Mouse (Mus musculus) myocyte (in vitro differentiated cells): Measurements from ENCODE around the gene Vps37b. TPM values are rescaled to one million over a fixed set of nuclear protein-coding genes. Genes with fewer than 3 reads are reported as not detected.

Experiments
- H3K27me3 ChIP-seq: one replicate; pipeline ENCODE4 v1.6.1; 2011; ENCODE audit not compliant: control insufficient read depth, insufficient read depth, insufficient read length
- H3K36me3 ChIP-seq: one replicate; pipeline ENCODE4 v1.6.1; 2011; ENCODE audit not compliant: control insufficient read depth, insufficient read depth
- H3K4me2 ChIP-seq: one replicate; pipeline ENCODE4 v1.6.1; 2011; ENCODE audit warnings: low read depth, control low read depth
- H3K4me3 ChIP-seq: one replicate; pipeline ENCODE4 v1.5.1; 2011; ENCODE audit warnings: mild to moderate bottlenecking, control low read depth, moderate library complexity
- H3K79me2 ChIP-seq: one replicate; pipeline ENCODE4 v1.6.1; 2011; ENCODE audit not compliant: control insufficient read depth, insufficient read depth
- H3ac ChIP-seq: one replicate; pipeline ENCODE4 v1.6.1; 2011; ENCODE audit not compliant: control insufficient read depth, insufficient read length
- CEBPB ChIP-seq: IDR thresholded peaks from 2 replicates; pipeline ENCODE4 v1.6.1; 2011; ENCODE audit warnings: mild to moderate bottlenecking, moderate library complexity; ENCODE audit not compliant: poor library complexity, insufficient read depth, severe bottlenecking
- E2F4 ChIP-seq: IDR thresholded peaks from one replicate; pipeline ENCODE4 v1.6.1; 2011; ENCODE audit warnings: mild to moderate bottlenecking, control low read depth, moderate library complexity; ENCODE audit not compliant: insufficient read depth
- MAX ChIP-seq: IDR thresholded peaks from one replicate; pipeline ENCODE4 v1.6.1; 2011; ENCODE audit warnings: low read depth, mild to moderate bottlenecking, control low read depth
- MYOD1 ChIP-seq, 3 experiments: IDR thresholded peaks; one replicate each; pipeline ENCODE4 v1.6.1; 2011; ENCODE audit warnings: control low read depth in 2 of 3, low read depth in 2 of 3, mild to moderate bottlenecking in 2 of 3, moderate library complexity in 1 of 3; ENCODE audit not compliant: insufficient read length in 2 of 3, control insufficient read depth in 1 of 3
- MYOG ChIP-seq, 3 experiments: IDR thresholded peaks; one replicate each; pipeline ENCODE4 v1.6.1; 2011; ENCODE audit warnings: control low read depth in 2 of 3, low read depth in 2 of 3, mild to moderate bottlenecking in 2 of 3; ENCODE audit not compliant: insufficient read length in 2 of 3, control insufficient read depth in 1 of 3, insufficient read depth in 1 of 3
- POLR2A ChIP-seq: IDR thresholded peaks from one replicate; pipeline ENCODE4 v1.6.1; 2011; ENCODE audit warnings: low read depth, mild to moderate bottlenecking, control low read depth, moderate library complexity; ENCODE audit not compliant: insufficient read length
- POLR2AphosphoS2 ChIP-seq: IDR thresholded peaks from one replicate; pipeline ENCODE4 v1.6.1; 2011; ENCODE audit warnings: low read depth, control low read depth; ENCODE audit not compliant: insufficient read length
- REST ChIP-seq: IDR thresholded peaks from one replicate; pipeline ENCODE4 v1.6.1; 2011; ENCODE audit warnings: mild to moderate bottlenecking, control low read depth, moderate library complexity; ENCODE audit not compliant: insufficient read depth, insufficient read length
- SRF ChIP-seq: IDR thresholded peaks from one replicate; pipeline ENCODE4 v1.6.1; 2011; ENCODE audit warnings: low read depth; ENCODE audit not compliant: control insufficient read depth, insufficient read length
- TCF12 ChIP-seq: IDR thresholded peaks from one replicate; pipeline ENCODE4 v1.6.1; 2011; ENCODE audit warnings: mild to moderate bottlenecking, control low read depth; ENCODE audit not compliant: poor library complexity, insufficient read depth, severe bottlenecking
- TCF3 ChIP-seq: IDR thresholded peaks from one replicate; pipeline ENCODE4 v1.6.1; 2011; ENCODE audit warnings: low read depth, control low read depth; ENCODE audit not compliant: insufficient read length
- USF1 ChIP-seq: IDR thresholded peaks from one replicate; pipeline ENCODE4 v1.6.1; 2011; ENCODE audit warnings: low read depth, mild to moderate bottlenecking, control low read depth, moderate library complexity
- polyA plus RNA-seq: library from polyadenylated mRNA; unstranded; fragments of >200 nt; fragmentation: generic; extraction: Trizol; gene quantifications from one replicate; pipeline ENCODE4 v1.2.1, GENCODE M21; 2012; ENCODE audit warnings: missing spikeins

Gene Vps37b
- polyA plus RNA-seq, 1 experiment, result 18.7 TPM

- peaks cover 10% of the 10 kb centered on the region for H3K36me3 ChIP-seq
- TF ChIP-seq MAX (no peak), TCF12 (no peak), POLR2A (no peak), TCF3 (no peak), MYOD1 (IDR thresholded peaks at IDR 0.05; ENCODE audit: control insufficient read depth in 1 of 3, insufficient read length in 2 of 3, low read depth in 2 of 3) (no peak), USF1 (no peak), SRF (no peak), MYOG (IDR thresholded peaks at IDR 0.05; ENCODE audit: control insufficient read depth in 1 of 3, insufficient read depth in 1 of 3, insufficient read length in 2 of 3, low read depth in 2 of 3) (no peak)
- H3K27me3 ChIP-seq, result no peaks in the 10 kb centered on the region
- H3K4me3 ChIP-seq, result no peak overlapping the region
- peaks cover 38% of the 10 kb centered on the region for H3K79me2 ChIP-seq
- H3ac ChIP-seq, result no peak overlapping the region
- H3K4me2 ChIP-seq, result no peak overlapping the region
These were observed 21.0 kb downstream of the Vps37b start for GRCm38 (mm10) chr5:124010910-124011655.

GRCm38 (mm10) chr5:124010077-124010476 lies 22.0 kb downstream of the Vps37b start:
- Histone ChIP-seq H3K79me2 (peaks cover 32% of the 10 kb centered on the region), H3ac (no peak overlapping the region), H3K36me3 (peaks cover 10% of the 10 kb centered on the region), H3K4me2 (no peak overlapping the region), H3K4me3 (no peak overlapping the region), H3K27me3 (no peaks in the 10 kb centered on the region)
- no peak for TF ChIP-seq TCF3
- TF ChIP-seq REST, result no peak
- no peak for TF ChIP-seq MAX
- no peak for TF ChIP-seq MYOD1 (IDR thresholded peaks at IDR 0.05; ENCODE audit: control insufficient read depth in 1 of 3, insufficient read length in 2 of 3, low read depth in 2 of 3)
- TF ChIP-seq TCF12, result no peak
- no peak for TF ChIP-seq POLR2AphosphoS2
- no peak for TF ChIP-seq SRF
- no peak for TF ChIP-seq E2F4
- no peak for TF ChIP-seq MYOG (IDR thresholded peaks at IDR 0.05; ENCODE audit: control insufficient read depth in 1 of 3, insufficient read depth in 1 of 3, insufficient read length in 2 of 3, low read depth in 2 of 3)
- TF ChIP-seq POLR2A, result no peak
- TF ChIP-seq USF1, result no peak
- TF ChIP-seq CEBPB, result no peak

DNA sequence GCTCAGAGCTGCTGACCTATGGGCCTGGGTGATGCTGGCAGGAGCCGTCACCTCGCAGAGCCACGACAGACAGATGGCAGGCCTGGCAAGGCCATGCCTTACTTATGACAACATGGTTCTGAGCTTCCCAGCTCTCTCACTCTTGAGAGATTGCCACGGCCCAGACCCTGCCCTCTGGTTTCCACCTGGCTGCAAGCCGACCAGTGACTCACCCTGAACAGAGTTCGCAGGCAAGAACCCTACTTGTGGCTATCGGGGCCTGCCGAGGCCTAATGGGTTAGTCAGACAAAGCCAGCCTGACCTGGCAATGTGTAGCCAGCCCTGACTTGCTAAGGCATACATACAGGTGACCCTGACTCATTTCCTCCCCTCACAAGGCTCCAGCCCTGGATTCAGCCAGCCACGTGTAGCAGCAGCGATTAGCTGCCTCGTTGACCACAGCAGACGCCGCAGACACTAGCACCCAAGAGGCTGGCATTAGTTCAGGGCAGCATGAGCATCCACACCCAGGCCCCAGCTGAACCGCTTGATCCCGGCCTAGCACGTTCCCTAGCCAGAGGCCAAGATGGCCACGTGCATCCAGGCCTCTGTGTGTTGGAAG lies 25.1 kb downstream of the Vps37b start:
- H3K4me3 ChIP-seq, result no peak overlapping the region
- no peaks in the 10 kb centered on the region for H3K27me3 ChIP-seq
- peaks cover 2% of the 10 kb centered on the region for H3K79me2 ChIP-seq
- TF ChIP-seq USF1 (no peak), SRF (peak; percentile 3), E2F4 (no peak), POLR2A (no peak), POLR2AphosphoS2 (no peak), TCF12 (no peak), REST (no peak), MAX (no peak), CEBPB (no peak), MYOD1 (IDR thresholded peaks at IDR 0.05; ENCODE audit: control insufficient read depth in 1 of 3, insufficient read length in 2 of 3, low read depth in 2 of 3) (peak in 2 of 3 experiments; percentile 24 to 63), TCF3 (no peak), MYOG (IDR thresholded peaks at IDR 0.05; ENCODE audit: control insufficient read depth in 1 of 3, insufficient read depth in 1 of 3, insufficient read length in 2 of 3, low read depth in 2 of 3) (peak in 2 of 3 experiments; percentile 12 to 73)
- no peak overlapping the region for H3ac ChIP-seq
- H3K4me2 ChIP-seq, result peak overlapping the region; percentile 26
- peaks cover 10% of the 10 kb centered on the region for H3K36me3 ChIP-seq

DNA sequence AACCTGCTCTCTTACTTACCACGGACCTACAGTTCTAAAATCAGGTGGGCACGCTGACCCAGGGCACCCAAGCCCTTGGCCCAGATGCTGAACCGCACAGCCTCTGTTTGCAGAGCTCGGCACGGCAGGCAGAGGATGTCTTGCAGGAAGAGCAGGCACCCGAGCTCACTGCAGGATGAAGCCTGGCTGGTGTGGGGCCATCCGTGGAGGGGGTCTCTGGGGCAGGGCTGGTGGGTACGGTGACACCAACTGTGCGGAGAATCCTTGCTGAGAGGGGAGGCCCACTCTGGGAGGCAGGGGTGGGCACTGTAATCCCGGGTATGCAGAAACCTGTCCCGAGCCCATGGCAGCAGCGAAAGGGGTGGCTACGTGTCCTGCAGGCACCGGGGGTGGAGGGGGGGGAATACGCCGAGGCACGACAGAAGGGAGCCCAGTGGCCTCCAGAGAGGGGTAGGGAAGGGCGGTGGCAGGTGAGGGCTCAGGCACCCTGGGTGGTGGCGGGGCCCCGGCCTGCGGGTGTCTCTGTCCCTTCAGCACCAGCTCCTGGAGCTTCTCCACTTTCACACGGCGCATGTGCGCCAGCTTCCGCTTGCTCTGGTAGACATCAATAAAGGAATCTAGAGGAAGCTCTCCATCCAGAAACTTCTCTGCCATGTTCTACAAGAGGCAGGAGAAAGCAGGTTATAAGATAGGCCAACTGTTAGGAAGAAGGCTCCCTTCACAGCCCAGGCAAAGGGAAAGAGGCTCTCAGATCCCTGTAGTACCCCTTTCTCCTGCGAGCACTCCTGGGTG lies 25.8 kb downstream of the Vps37b start:
- no peaks in the 10 kb centered on the region for H3K79me2 ChIP-seq
- H3K27me3 ChIP-seq, result no peaks in the 10 kb centered on the region
- H3K36me3 ChIP-seq, result peaks cover 10% of the 10 kb centered on the region
- H3ac ChIP-seq, result no peak overlapping the region
- H3K4me2 ChIP-seq, result no peak overlapping the region
- no peak overlapping the region for H3K4me3 ChIP-seq
- TF ChIP-seq CEBPB (no peak), REST (no peak), POLR2A (no peak), E2F4 (no peak), MYOD1 (IDR thresholded peaks at IDR 0.05; ENCODE audit: control insufficient read depth in 1 of 3, insufficient read length in 2 of 3, low read depth in 2 of 3) (peak in 2 of 3 experiments; percentile 32 to 34), MAX (no peak), MYOG (IDR thresholded peaks at IDR 0.05; ENCODE audit: control insufficient read depth in 1 of 3, insufficient read depth in 1 of 3, insufficient read length in 2 of 3, low read depth in 2 of 3) (peak in 1 of 3 experiments; percentile 10), POLR2AphosphoS2 (no peak), SRF (no peak), USF1 (no peak), TCF12 (no peak), TCF3 (no peak)
